Mouse (Mus musculus): ENCODE measurements around the gene Ctcfl. TPM values are rescaled to one million over a fixed set of nuclear protein-coding genes. Genes with fewer than 3 reads are reported as not detected.
A peak's percentile ranks its signal among the peaks of the same experiment; 100 is the strongest.

Gene Ctcfl
- 0.08 TPM in 1 of 2 replicates, not detected in the other for polyA plus RNA-seq (2015; fragmentation: Nextera tagmentation; extraction: Ambion mirVana)

GRCm38 (mm10) chr2:173119023-173119944 is at the start of gene Ctcfl:
Gene Ctcfl, minus strand, starts transcription at chr2:173119525.
- 89% methylated on average over 35 of the region's 35 CpGs for WGBS
- no peak for ATAC-seq
- Histone ChIP-seq H3K9ac (ENCODE audit: low read depth, low read length) (no peak within 1 kb of the TSS), H3K9me3 (ENCODE audit: control insufficient read depth, low read length) (no peaks in the 10 kb centered on the region), H3K4me1 (ENCODE audit: control insufficient read depth, insufficient read depth, low read depth, low read length) (no peaks in the 10 kb centered on the region), H3K4me3 (ENCODE audit: low read length) (no peak within 1 kb of the TSS), H3K36me3 (ENCODE audit: control insufficient read depth, insufficient read depth, low read length) (no peaks in the 10 kb centered on the region), H3K27me3 (replicated peaks; ENCODE audit: control insufficient read depth, insufficient read depth, low read length) (no peaks in the 10 kb centered on the region; the same call in 1 of the 2 replicates), H3K4me2 (ENCODE audit: low read length) (no peak within 1 kb of the TSS), H3K27ac (ENCODE audit: low read depth, low read length) (no peak within 1 kb of the TSS)

DNA sequence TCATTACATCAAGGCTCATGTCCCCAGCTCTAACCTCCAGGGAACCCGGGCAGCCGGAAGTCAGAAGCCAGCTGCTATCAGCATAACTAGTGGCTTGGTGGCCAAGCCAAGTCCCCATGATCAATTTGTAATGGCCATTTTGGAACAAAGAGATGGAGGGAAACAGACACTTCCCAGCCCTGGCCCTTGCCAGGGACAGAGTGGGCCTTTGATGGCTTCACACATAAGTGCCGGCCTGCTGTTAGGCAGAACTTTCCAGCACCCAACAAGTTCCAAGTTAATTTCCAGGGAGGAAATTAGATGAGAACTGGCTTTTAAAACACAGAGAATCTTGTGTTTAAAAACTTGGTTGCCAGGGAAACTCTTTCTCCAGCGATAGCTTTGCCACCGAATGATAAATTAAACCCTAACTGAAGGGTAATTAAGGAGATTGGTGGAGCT is 49.1 kb upstream of the Ctcfl start:
- Histone ChIP-seq H3K36me3 (ENCODE audit: control insufficient read depth, insufficient read depth, low read length) (no peaks in the 10 kb centered on the region), H3K9me3 (ENCODE audit: control insufficient read depth, low read length) (no peaks in the 10 kb centered on the region), H3K9ac (ENCODE audit: low read depth, low read length) (no peak overlapping the region), H3K4me3 (ENCODE audit: low read length) (no peak overlapping the region), H3K4me1 (ENCODE audit: control insufficient read depth, insufficient read depth, low read depth, low read length) (peaks cover 25% of the 10 kb centered on the region), H3K27ac (ENCODE audit: low read depth, low read length) (peak overlapping the region; percentile 44), H3K4me2 (ENCODE audit: low read length) (no peak overlapping the region), H3K27me3 (replicated peaks; ENCODE audit: control insufficient read depth, insufficient read depth, low read length) (no peaks in the 10 kb centered on the region)
- no peak for ATAC-seq
- 33% methylated on average over 5 of the region's 5 CpGs for WGBS

- Histone ChIP-seq H3K36me3 (ENCODE audit: control insufficient read depth, insufficient read depth, low read length) (no peaks in the 10 kb centered on the region), H3K27me3 (replicated peaks; ENCODE audit: control insufficient read depth, insufficient read depth, low read length) (no peaks in the 10 kb centered on the region), H3K27ac (ENCODE audit: low read depth, low read length) (no peak overlapping the region), H3K4me3 (ENCODE audit: low read length) (no peak overlapping the region), H3K4me1 (ENCODE audit: control insufficient read depth, insufficient read depth, low read depth, low read length) (peaks cover 5% of the 10 kb centered on the region; the same call in 1 of the 2 replicates), H3K4me2 (ENCODE audit: low read length) (no peak overlapping the region), H3K9me3 (ENCODE audit: control insufficient read depth, low read length) (no peaks in the 10 kb centered on the region), H3K9ac (ENCODE audit: low read depth, low read length) (no peak overlapping the region)
- WGBS = 73% methylated on average over 10 of the region's 10 CpGs
- no peak for ATAC-seq
These were observed 46.0 kb upstream of the Ctcfl start for GRCm38 (mm10) chr2:173165357-173165756.

GRCm38 (mm10) chr2:173164946-173165345 is 45.6 kb upstream of the Ctcfl start:
- no peak for ATAC-seq
- H3K27me3 ChIP-seq (replicated peaks; ENCODE audit: control insufficient read depth, insufficient read depth, low read length) = no peaks in the 10 kb centered on the region

GRCm38 (mm10) chr2:173164358-173164757 is 45.0 kb upstream of the Ctcfl start:
- H3K27ac ChIP-seq (ENCODE audit: low read depth, low read length) = no peak overlapping the region
- no peak overlapping the region for H3K9ac ChIP-seq (ENCODE audit: low read depth, low read length)
- no peak for ATAC-seq
- no peak overlapping the region for H3K4me2 ChIP-seq (ENCODE audit: low read length)
- H3K36me3 ChIP-seq (ENCODE audit: control insufficient read depth, insufficient read depth, low read length) = no peaks in the 10 kb centered on the region
- H3K9me3 ChIP-seq (ENCODE audit: control insufficient read depth, low read length) = no peaks in the 10 kb centered on the region
- WGBS = 75% methylated on average over 2 of the region's 2 CpGs
- peaks cover 7% of the 10 kb centered on the region; the same call in 1 of the 2 replicates for H3K4me1 ChIP-seq (ENCODE audit: control insufficient read depth, insufficient read depth, low read depth, low read length)
- H3K4me3 ChIP-seq (ENCODE audit: low read length) = no peak overlapping the region
- H3K27me3 ChIP-seq (replicated peaks; ENCODE audit: control insufficient read depth, insufficient read depth, low read length) = no peaks in the 10 kb centered on the region

More at GRCm38 (mm10) chr2:173164946-173165345, 45.6 kb upstream of the Ctcfl start:
- 73% methylated on average over 10 of the region's 10 CpGs for WGBS
- Histone ChIP-seq H3K9ac (ENCODE audit: low read depth, low read length) (no peak overlapping the region), H3K4me3 (ENCODE audit: low read length) (no peak overlapping the region), H3K9me3 (ENCODE audit: control insufficient read depth, low read length) (no peaks in the 10 kb centered on the region), H3K4me1 (ENCODE audit: control insufficient read depth, insufficient read depth, low read depth, low read length) (peaks cover 5% of the 10 kb centered on the region; the same call in 1 of the 2 replicates), H3K27ac (ENCODE audit: low read depth, low read length) (no peak overlapping the region), H3K36me3 (ENCODE audit: control insufficient read depth, insufficient read depth, low read length) (no peaks in the 10 kb centered on the region), H3K4me2 (ENCODE audit: low read length) (no peak overlapping the region)

DNA sequence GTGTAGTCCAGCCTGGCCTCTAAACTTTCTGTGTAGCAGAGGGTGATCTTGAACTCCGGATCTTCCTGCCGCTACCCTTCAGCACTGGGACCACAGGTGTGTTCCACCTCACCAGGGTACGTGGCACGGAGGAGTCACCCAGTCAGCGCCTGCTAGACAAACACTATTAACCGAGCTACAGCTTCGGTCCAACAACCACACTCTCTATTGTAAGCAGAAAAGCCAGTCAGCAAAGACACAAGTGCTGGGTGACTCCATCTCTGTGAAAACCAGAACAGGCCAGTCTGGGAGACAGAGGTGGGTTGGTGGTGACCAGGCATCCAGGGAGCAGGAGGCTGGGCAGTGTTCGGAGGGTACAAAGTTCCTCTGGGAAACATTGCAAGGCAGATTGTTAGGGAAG is 44.1 kb upstream of the Ctcfl start:
- 83% methylated on average over 8 of the region's 8 CpGs for WGBS

DNA sequence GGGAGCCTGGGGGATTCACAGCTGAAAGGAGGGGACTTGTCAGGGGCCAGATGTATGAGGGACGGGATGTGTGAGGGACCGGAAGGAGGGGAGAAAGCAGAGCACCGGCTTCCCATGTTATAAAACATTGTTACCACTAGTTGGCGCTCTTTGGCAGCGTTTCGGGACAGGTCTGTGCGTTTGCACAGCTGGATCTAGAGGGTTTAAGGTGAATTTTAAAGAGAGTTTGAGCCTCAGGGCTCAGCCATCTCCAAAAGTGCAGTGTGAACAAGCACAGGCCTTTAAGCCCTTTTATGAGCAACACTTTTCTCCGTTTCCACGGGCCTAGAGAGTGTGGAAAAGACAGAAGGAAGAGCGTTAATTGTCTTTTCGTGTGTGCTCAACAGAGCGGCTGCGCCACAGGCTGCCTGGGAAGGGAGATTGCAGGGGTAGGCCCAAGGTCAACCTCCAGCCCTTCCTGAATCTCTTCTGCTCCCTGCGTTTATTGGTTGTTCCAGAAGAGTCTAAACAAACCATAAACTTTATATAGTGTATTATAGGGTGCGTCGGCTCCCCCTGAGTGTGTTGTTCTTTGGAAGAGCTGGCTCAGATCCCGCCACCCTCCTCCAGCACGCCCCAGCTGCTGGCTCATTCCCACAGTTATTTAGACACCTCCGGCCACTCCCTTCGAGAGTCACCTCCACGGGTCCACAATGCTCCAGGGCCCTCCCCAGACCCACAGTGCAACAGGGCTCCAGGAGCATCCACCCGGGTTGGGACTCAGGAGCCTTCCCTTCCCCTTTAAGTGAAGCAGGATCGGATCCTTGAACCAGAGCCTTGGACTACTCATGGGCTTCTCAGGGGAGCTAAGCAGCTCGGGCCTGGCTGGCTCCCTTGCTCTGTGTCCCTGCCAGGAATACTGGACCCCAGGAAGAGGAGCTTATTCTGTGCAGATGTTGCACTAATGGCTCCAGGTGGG is 40.3 kb upstream of the Ctcfl start:
- peak; percentile 86 for ATAC-seq
- Histone ChIP-seq H3K27me3 (replicated peaks; ENCODE audit: control insufficient read depth, insufficient read depth, low read length) (no peaks in the 10 kb centered on the region), H3K4me1 (ENCODE audit: control insufficient read depth, insufficient read depth, low read depth, low read length) (peaks cover 3% of the 10 kb centered on the region; the same call in 1 of the 2 replicates), H3K4me2 (ENCODE audit: low read length) (0 out of 2 replicates have a peak overlapping the region, but pooled peaks have one; percentile 24), H3K4me3 (ENCODE audit: low read length) (no peak overlapping the region), H3K9ac (ENCODE audit: low read depth, low read length) (no peak overlapping the region), H3K36me3 (ENCODE audit: control insufficient read depth, insufficient read depth, low read length) (no peaks in the 10 kb centered on the region), H3K9me3 (ENCODE audit: control insufficient read depth, low read length) (no peaks in the 10 kb centered on the region), H3K27ac (ENCODE audit: low read depth, low read length) (no peak overlapping the region)
- WGBS = 51% methylated on average over 24 of the region's 24 CpGs

More for the DNA sequence above, 44.1 kb upstream of the Ctcfl start:
- no peak for ATAC-seq
- Histone ChIP-seq H3K27ac (ENCODE audit: low read depth, low read length) (no peak overlapping the region), H3K4me3 (ENCODE audit: low read length) (no peak overlapping the region), H3K9me3 (ENCODE audit: control insufficient read depth, low read length) (no peaks in the 10 kb centered on the region), H3K9ac (ENCODE audit: low read depth, low read length) (no peak overlapping the region), H3K36me3 (ENCODE audit: control insufficient read depth, insufficient read depth, low read length) (no peaks in the 10 kb centered on the region), H3K4me1 (ENCODE audit: control insufficient read depth, insufficient read depth, low read depth, low read length) (peaks cover 6% of the 10 kb centered on the region; the same call in 1 of the 2 replicates), H3K4me2 (ENCODE audit: low read length) (no peak overlapping the region), H3K27me3 (replicated peaks; ENCODE audit: control insufficient read depth, insufficient read depth, low read length) (no peaks in the 10 kb centered on the region)

GRCm38 (mm10) chr2:173158390-173159055 is 39.2 kb upstream of the Ctcfl start:
- no peaks in the 10 kb centered on the region for H3K36me3 ChIP-seq (ENCODE audit: control insufficient read depth, insufficient read depth, low read length)
- no peak overlapping the region for H3K9ac ChIP-seq (ENCODE audit: low read depth, low read length)
- peaks cover 3% of the 10 kb centered on the region; the same call in 1 of the 2 replicates for H3K4me1 ChIP-seq (ENCODE audit: control insufficient read depth, insufficient read depth, low read depth, low read length)
- H3K27me3 ChIP-seq (replicated peaks; ENCODE audit: control insufficient read depth, insufficient read depth, low read length) = no peaks in the 10 kb centered on the region
- no peaks in the 10 kb centered on the region for H3K9me3 ChIP-seq (ENCODE audit: control insufficient read depth, low read length)
- no peak overlapping the region for H3K4me3 ChIP-seq (ENCODE audit: low read length)
- H3K27ac ChIP-seq (ENCODE audit: low read depth, low read length) = no peak overlapping the region
- ATAC-seq = no peak
- WGBS = 91% methylated on average over 19 of the region's 19 CpGs
- H3K4me2 ChIP-seq (ENCODE audit: low read length) = no peak overlapping the region
